Mouse (Mus musculus) E14TG2a.4 (cell line): ENCODE data around the gene Kirrel3.

ENCODE experiments used
- CTCF ChIP-seq: conservative IDR thresholded peaks from 2 replicates; pipeline ENCODE4 v1.5.1; 2014; ENCODE audit warnings: low read length
- NANOG ChIP-seq: IDR thresholded peaks from 2 replicates; pipeline ENCODE4 v1.6.1; 2014; ENCODE audit warnings: borderline replicate concordance, low read length, mixed read lengths
- POU5F1 ChIP-seq: IDR thresholded peaks from 2 replicates; pipeline ENCODE4 v1.6.1; 2014; ENCODE audit warnings: low read length, borderline replicate concordance

DNA sequence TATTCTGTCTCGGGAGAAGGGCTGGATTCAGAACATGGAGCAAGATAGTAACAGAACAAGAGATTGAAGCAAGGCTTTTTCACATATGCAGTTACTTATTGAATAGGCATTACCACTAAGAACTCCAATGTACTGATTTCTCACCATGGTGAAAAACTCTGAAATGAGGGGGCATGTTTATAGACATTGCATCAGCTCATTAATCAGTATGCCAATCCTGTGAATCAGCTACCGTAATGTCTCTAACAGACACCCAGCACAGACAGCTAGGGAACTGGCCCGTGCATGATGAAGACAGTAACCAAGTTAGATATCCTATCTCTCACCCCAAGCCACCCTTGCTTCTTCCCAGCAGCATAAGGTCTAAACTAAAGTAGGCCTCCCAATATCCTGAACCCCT, 492.5 kb downstream of the Kirrel3 start:
- TF ChIP-seq NANOG (no peak), CTCF (no peak), POU5F1 (no peak)
